Mouse (Mus musculus): ENCODE data around the gene Trpm8.

Trpm8 gene

DNA sequence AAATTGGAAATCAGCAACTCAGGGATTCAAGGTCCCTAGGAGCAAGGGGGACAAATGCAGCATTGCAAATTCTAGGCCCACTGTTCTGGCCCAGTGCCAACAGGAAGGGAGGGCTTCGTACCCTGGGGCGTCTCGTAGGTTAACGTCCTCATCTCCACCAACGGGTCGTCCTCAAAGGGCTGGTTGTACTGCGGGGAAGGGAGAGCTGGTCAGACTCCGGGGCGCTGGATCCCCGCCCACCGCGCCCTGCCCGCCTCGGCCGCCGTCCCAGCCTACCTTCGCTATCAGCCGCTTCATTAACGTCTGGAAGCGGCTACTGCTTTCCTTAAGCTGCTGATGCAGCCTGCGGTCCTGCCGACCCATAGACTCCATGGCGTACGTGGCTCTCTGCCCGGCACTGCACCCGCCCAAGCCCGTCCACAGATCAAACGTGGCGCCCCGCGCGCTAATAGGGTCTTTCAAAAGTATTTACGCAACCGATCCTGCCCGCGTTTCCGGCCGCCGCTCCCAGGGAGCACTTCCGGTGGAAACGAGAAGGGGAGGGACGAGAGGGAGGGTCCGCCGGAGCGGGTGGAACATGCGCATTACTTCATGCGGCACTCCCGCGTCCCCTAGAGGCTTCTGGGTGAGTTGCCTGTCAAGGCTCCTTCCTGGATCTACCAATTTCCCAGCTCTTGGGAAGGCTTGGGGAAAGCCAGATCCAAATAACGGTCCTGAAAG lies at the start of gene Trpm8, which contains the start of gene Hjurp:
Gene Trpm8, plus strand, starts transcription at position 564 of the 720 bp plus-strand sequence.
Gene Hjurp, minus strand, starts transcription at position 536 of the 720 bp plus-strand sequence.
- peak; percentile 100 for DNase-seq

- no peak for DNase-seq
Measured at GRCm38 (mm10) chr1:88228121-88228520, 49.3 kb upstream of the Trpm8 start.

GRCm38 (mm10) chr1:88229566-88229965 lies 47.9 kb upstream of the Trpm8 start:
- DNase-seq = no peak

- DNase-seq = no peak
Measured at GRCm38 (mm10) chr1:88229986-88230385, 47.5 kb upstream of the Trpm8 start.

GRCm38 (mm10) chr1:88230421-88230820 lies 47.0 kb upstream of the Trpm8 start:
- DNase-seq = no peak

GRCm38 (mm10) chr1:88230981-88231802 lies 46.3 kb upstream of the Trpm8 start:
- no peak for DNase-seq

GRCm38 (mm10) chr1:88231803-88232499 lies 45.5 kb upstream of the Trpm8 start:
- no peak for DNase-seq

DNA sequence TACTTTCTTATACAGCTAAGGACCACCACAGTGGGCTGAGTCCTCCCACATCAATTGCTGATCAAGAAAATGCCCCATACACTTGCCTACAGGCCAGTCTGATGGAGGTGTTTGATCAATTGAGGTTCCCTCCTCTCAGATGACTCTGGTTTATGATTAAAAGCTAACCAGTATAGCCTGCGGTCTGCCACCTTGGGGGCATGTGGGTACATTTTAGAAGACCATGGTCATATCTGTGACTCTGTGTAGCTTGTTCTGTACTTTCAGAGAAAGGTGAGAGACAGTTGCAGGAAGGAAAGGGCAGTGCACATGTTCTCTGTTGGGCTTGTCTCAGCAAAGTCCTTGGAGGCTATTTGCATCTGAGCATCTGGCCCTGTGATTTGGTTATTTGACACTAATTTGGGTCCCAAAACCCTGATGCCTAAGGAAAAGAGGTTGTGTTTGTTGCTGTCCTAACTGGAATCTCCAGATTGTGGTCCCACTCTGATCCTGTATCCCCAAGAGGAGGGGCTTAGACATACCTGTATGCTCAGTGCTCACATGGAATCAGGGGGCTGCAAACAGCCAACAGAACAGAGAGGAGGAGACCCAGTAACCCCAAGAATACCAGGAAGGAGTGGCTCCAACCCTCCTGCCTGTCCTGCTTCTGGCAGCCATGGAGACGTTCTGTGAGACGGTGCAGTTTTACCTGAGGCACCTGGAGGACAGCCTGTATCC lies 44.6 kb upstream of the Trpm8 start:
- DNase-seq = peak; percentile 9

DNA sequence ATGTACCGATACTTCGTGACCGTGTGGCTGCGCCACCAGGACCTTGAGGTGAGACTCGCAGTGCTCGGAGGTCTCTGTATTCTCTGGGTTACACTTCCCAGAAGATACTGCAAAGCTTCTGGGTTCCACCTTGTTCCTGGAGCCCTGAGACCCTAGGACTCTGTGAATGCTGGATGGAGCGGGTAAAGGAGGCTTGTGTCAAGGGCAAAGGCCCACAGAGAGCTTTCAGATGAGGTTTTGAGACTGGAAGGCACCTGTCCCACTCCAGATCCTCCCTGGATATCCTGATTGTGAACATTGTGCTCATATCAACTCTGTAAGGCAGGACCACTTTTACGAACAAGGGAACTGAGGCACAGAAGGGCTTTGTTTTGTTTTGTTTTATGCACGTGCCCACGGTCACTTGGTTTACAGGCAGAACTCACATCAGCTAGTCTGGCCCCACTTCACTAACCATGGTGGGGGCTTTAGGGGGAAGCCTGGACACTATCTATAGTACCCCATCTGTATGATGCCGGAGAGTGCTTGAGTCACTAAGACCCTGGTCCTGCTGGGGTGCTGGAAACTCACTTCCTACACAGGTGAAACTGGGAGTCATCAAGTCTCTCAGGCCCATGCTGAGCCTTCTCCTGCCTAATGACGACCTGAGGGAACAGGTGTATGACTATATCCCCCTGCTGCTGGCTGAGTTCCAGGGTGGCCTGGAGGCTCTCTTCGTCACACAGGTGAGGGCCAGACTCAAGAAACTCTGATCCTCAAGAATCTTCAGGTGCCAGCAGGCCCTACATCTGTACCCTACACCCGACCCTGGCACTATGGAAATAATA lies 43.8 kb upstream of the Trpm8 start:
- peak; percentile 4 for DNase-seq

GRCm38 (mm10) chr1:88234248-88234610 lies 43.2 kb upstream of the Trpm8 start:
- DNase-seq = no peak

DNA sequence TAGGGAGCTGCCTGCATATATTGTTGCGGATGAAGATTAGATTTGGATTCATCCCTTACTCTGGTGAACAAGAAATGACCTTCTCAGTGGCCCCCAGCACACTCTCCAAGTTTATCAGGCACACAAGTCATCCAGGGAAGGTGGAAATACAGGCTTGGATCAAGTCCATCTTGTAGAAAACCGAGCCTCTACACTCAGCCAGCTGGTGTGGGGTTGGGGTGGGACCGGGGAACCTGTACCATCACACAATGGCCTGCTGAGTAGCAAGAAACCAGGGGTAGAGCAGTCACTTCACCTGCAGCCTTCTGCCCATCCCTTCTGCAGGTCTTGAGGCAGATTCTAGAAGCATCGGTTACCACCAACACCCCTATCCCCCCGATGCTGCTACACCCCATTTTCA lies 42.8 kb upstream of the Trpm8 start:
- no peak for DNase-seq

GRCm38 (mm10) chr1:88235046-88235893 lies 42.2 kb upstream of the Trpm8 start:
- DNase-seq = no peak

GRCm38 (mm10) chr1:88235894-88236415 lies 41.5 kb upstream of the Trpm8 start:
- DNase-seq = no peak

DNA sequence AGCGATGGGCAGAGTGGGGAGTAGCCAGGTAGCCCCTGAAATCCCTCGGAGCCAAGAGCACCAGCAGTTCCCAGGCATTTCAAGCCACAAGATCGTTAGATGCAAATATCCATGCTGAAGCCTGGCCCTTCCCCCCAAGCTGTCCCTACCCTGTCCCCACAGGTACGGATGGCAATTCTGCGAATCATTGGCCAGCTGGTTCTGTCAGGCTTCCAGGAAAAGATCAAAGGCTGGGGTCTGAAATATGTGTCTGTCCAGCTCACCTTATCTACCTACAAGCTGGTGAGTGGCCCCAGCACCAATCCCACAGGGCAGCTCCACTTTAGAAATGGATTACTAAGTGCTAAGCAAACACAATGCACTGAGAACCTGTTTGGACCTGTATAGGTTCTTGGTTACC lies 40.1 kb upstream of the Trpm8 start:
- no peak for DNase-seq

GRCm38 (mm10) chr1:88238771-88239170 lies 38.7 kb upstream of the Trpm8 start:
- no peak for DNase-seq

DNA sequence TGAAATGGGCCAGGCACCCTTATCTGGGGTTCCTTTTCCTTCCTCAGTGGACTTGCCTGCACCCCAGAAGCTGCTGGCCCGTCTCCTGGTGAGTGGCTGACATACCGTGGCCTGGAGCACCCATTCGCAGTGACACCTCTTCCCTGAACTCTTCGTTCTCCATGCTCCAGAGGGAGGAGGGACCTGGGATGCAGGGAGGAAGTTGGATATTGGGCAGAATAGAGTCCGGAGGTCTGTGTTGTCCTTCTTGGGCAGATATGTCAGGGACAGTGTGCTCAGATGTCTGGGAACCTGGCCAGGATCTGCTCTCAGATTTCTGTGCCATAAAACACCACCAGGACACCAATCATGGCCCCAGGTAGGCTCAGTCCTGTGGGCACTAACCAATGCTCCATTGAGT lies 37.4 kb upstream of the Trpm8 start:
- no peak for DNase-seq

- DNase-seq = no peak
Measured at GRCm38 (mm10) chr1:88240579-88240978, 36.9 kb upstream of the Trpm8 start.

GRCm38 (mm10) chr1:88243861-88244260 lies 33.6 kb upstream of the Trpm8 start:
- no peak for DNase-seq

GRCm38 (mm10) chr1:88245881-88246280 lies 31.6 kb upstream of the Trpm8 start:
- no peak for DNase-seq

- no peak for DNase-seq
Measured at GRCm38 (mm10) chr1:88246386-88246785, 31.1 kb upstream of the Trpm8 start.

DNA sequence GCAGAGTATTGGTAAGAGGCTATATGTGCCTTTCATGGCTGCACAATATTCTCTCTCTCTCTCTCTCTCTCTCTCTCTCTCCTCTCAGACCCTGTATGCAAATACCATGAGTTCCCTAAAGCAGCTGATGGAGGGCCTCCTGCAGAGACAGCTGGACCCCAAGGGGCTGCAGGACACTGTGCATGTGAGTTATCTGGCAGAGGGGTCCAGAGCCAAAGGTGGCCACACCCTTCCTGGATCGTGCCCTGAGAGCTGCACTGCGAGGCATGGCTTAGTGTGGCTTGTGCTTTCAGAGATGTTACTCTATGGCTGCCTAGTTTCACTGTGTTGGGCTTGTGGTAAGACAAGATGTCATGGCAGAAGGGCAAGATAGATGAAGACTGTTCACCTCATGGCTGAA lies 29.8 kb upstream of the Trpm8 start:
- DNase-seq = no peak

Measured in kidney, adult 18-20 months (tissue).